Mouse (Mus musculus): ENCODE results near the gene 4933430I17Rik. TPM values are rescaled to one million over a fixed set of nuclear protein-coding genes. Genes with fewer than 3 reads are reported as not detected.
A peak's percentile ranks its signal among the peaks of the same experiment; 100 is the strongest.

The 4933430I17Rik gene
- polyA plus RNA-seq, 1 experiment from 2014 or later: 1.3 TPM

GRCm38 (mm10) chr4:62492682-62493081 is 32.5 kb upstream of the 4933430I17Rik start:
- WGBS: 91% methylated on average over 2 of the region's 2 CpGs
- 0 out of 2 replicates have a peak, but pooled peaks cover 4% of the 10 kb centered on the region for H3K27me3 ChIP-seq (ENCODE audit: poor library complexity, severe bottlenecking)
- H3K4me3 ChIP-seq: no peak overlapping the region
- H3K27ac ChIP-seq: no peak overlapping the region
- no peak for DNase-seq (ENCODE audit: extremely low spot score, low spot score)
- H3K36me3 ChIP-seq (replicated peaks): no peaks in the 10 kb centered on the region
- peaks cover 7% of the 10 kb centered on the region; the same call in 1 of the 2 replicates for H3K4me1 ChIP-seq
- H3K9me3 ChIP-seq: no peaks in the 10 kb centered on the region

- DNase-seq (ENCODE audit: extremely low spot score, low spot score): no peak
- no peaks in the 10 kb centered on the region for H3K4me1 ChIP-seq
- 81% methylated on average over 9 of the region's 9 CpGs for WGBS
- peaks cover 11% of the 10 kb centered on the region for H3K36me3 ChIP-seq (replicated peaks)
- no peaks in the 10 kb centered on the region for H3K9me3 ChIP-seq
- H3K27me3 ChIP-seq (ENCODE audit: poor library complexity, severe bottlenecking): 0 out of 2 replicates have a peak, but pooled peaks cover 4% of the 10 kb centered on the region
- H3K27ac ChIP-seq: no peak overlapping the region
- H3K4me3 ChIP-seq: no peak overlapping the region
Observed at GRCm38 (mm10) chr4:62494230-62494629, 30.9 kb upstream of the 4933430I17Rik start.

GRCm38 (mm10) chr4:62495946-62496345 is 29.2 kb upstream of the 4933430I17Rik start:
- 89% methylated on average over 8 of the region's 8 CpGs for WGBS
- Histone ChIP-seq H3K4me1 (no peaks in the 10 kb centered on the region), H3K27ac (no peak overlapping the region), H3K4me3 (no peak overlapping the region), H3K36me3 (replicated peaks) (peaks cover 17% of the 10 kb centered on the region), H3K9me3 (no peaks in the 10 kb centered on the region), H3K27me3 (ENCODE audit: poor library complexity, severe bottlenecking) (0 out of 2 replicates have a peak, but pooled peaks cover 4% of the 10 kb centered on the region)
- DNase-seq (ENCODE audit: extremely low spot score, low spot score): no peak

GRCm38 (mm10) chr4:62496815-62497214 is 28.4 kb upstream of the 4933430I17Rik start:
- Histone ChIP-seq H3K4me3 (no peak overlapping the region), H3K27me3 (ENCODE audit: poor library complexity, severe bottlenecking) (0 out of 2 replicates have a peak, but pooled peaks cover 4% of the 10 kb centered on the region), H3K36me3 (replicated peaks) (peaks cover 17% of the 10 kb centered on the region), H3K9me3 (no peaks in the 10 kb centered on the region), H3K4me1 (peaks cover 6% of the 10 kb centered on the region), H3K27ac (no peak overlapping the region)
- WGBS: 89% methylated on average over 8 of the region's 8 CpGs
- no peak for DNase-seq (ENCODE audit: extremely low spot score, low spot score)

GRCm38 (mm10) chr4:62500799-62501198 is 24.4 kb upstream of the 4933430I17Rik start:
- Histone ChIP-seq H3K36me3 (replicated peaks) (peaks cover 17% of the 10 kb centered on the region), H3K4me3 (no peak overlapping the region), H3K27me3 (ENCODE audit: poor library complexity, severe bottlenecking) (0 out of 2 replicates have a peak, but pooled peaks cover 4% of the 10 kb centered on the region), H3K27ac (no peak overlapping the region), H3K9me3 (no peaks in the 10 kb centered on the region), H3K4me1 (peaks cover 11% of the 10 kb centered on the region)
- 91% methylated on average over 4 of the region's 4 CpGs for WGBS
- no peak for DNase-seq (ENCODE audit: extremely low spot score, low spot score)

DNA sequence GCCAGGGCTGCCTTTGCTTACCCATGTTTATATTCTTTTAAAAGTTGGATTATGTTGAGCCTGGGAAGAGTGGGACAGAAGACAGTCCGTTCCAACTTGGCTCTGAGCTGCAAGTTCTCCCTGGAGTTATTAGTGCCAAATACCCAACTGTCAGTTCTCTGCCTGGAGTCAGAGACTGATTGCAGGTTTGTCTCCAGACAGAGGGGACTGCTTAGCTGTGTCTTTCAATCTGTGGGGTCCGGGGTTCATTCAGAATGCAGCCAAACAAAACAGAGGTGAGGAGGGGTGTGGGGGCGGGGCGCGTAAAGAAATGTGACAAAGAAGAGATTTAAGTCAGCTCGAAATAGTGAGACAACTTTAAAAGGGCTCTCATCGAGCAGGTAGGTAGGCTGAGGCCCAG is 23.6 kb upstream of the 4933430I17Rik start:
- DNase-seq (ENCODE audit: extremely low spot score, low spot score): no peak
- Histone ChIP-seq H3K4me3 (peak overlapping the region; percentile 62), H3K36me3 (replicated peaks) (peaks cover 17% of the 10 kb centered on the region), H3K27me3 (ENCODE audit: poor library complexity, severe bottlenecking) (no peaks in the 10 kb centered on the region), H3K9me3 (no peaks in the 10 kb centered on the region), H3K4me1 (peaks cover 11% of the 10 kb centered on the region), H3K27ac (peak overlapping the region; percentile 86)
- WGBS: 6% methylated on average over 7 of the region's 7 CpGs

DNA sequence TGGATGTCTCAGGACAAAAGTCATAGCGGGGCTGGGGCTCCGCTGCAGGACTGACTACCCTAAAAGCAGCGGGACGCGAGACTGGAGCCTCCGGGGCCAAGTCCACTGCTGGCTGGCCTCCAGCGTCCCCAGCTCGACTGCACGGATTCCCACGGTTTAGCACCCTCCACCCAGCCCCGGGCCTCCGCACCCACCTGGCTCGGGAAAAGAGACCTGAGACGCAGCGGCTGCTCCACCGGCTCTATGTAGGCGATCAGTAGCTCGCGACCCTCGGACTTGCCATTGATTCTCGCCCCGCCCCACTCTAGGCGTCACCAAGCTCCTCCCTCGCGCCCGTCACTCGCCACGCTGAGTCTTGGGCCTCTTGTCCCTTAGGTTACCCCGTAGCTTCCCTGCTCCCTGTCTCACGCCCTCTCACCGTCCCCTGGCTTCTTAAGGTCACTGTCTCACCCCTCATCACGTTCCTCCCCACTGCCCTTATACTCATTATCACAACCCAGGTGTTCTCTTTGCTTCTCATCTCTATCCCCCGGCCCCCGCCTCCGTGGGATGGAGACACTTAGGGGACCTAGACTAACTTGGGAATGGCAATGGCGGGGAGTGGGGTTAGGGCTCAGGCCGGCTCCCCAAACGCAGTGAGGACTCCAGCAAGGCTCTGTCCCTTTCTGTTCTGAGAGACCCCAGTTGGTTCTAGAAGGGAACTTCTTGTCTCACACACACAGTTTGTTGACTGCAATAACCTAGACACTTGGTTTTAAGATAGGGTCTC is 23.0 kb upstream of the 4933430I17Rik start:
- Histone ChIP-seq H3K36me3 (replicated peaks) (peaks cover 18% of the 10 kb centered on the region), H3K4me1 (peaks cover 11% of the 10 kb centered on the region), H3K27me3 (ENCODE audit: poor library complexity, severe bottlenecking) (no peaks in the 10 kb centered on the region), H3K4me3 (peak overlapping the region; percentile 62), H3K27ac (peak overlapping the region; percentile 86), H3K9me3 (no peaks in the 10 kb centered on the region)
- 3% methylated on average over 38 of the region's 38 CpGs for WGBS
- peak; percentile 92 for DNase-seq (ENCODE audit: extremely low spot score, low spot score)

DNA sequence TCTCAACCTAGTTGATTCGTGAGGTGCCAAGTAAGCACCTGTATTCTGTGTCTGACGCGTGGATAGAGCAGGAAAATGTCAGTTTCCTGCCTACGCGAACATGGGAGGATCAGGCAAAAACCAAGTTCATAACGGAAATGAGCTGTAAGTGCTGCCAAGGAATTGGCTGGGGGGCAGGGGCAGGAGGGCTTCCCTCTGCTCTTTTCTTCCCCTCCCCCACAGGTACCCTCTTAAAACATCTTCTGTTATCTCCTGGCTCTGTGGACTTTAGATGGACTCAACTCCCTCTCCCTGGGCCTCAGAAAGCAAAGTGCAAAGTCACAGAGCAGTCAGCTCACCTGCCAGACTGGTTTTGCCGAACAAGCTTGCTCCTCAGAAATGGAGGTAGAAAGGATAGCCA is 22.2 kb upstream of the 4933430I17Rik start:
- H3K4me3 ChIP-seq: peak overlapping the region; percentile 62; the same call in 1 of the 2 replicates
- no peak for DNase-seq (ENCODE audit: extremely low spot score, low spot score)
- peaks cover 26% of the 10 kb centered on the region for H3K36me3 ChIP-seq (replicated peaks)
- peaks cover 11% of the 10 kb centered on the region for H3K4me1 ChIP-seq
- 82% methylated on average over 7 of the region's 7 CpGs for WGBS
- H3K27me3 ChIP-seq (ENCODE audit: poor library complexity, severe bottlenecking): no peaks in the 10 kb centered on the region
- H3K27ac ChIP-seq: no peak overlapping the region
- H3K9me3 ChIP-seq: no peaks in the 10 kb centered on the region

- Histone ChIP-seq H3K27ac (peak within 1 kb of the TSS; percentile 86), H3K36me3 (replicated peaks) (peaks cover 28% of the 10 kb centered on the region), H3K27me3 (ENCODE audit: poor library complexity, severe bottlenecking) (no peaks in the 10 kb centered on the region), H3K4me3 (peak within 1 kb of the TSS; percentile 62), H3K9me3 (no peaks in the 10 kb centered on the region), H3K4me1 (peaks cover 11% of the 10 kb centered on the region)
- DNase-seq (ENCODE audit: extremely low spot score, low spot score): no peak
- 81% methylated on average over 3 of the region's 3 CpGs for WGBS
Observed at GRCm38 (mm10) chr4:62503374-62503970, 21.7 kb upstream of the 4933430I17Rik start, which contains the start of gene Hdhd3. Hdhd3 (minus strand) TSS chr4:62503467.

GRCm38 (mm10) chr4:62505991-62506390 is 19.2 kb upstream of the 4933430I17Rik start:
- H3K9me3 ChIP-seq: no peaks in the 10 kb centered on the region
- no peak for DNase-seq (ENCODE audit: extremely low spot score, low spot score)
- H3K27ac ChIP-seq: no peak overlapping the region
- no peaks in the 10 kb centered on the region for H3K27me3 ChIP-seq (ENCODE audit: poor library complexity, severe bottlenecking)
- peaks cover 11% of the 10 kb centered on the region for H3K4me1 ChIP-seq
- H3K4me3 ChIP-seq: no peak overlapping the region
- WGBS: 88% methylated on average over 3 of the region's 3 CpGs
- peaks cover 39% of the 10 kb centered on the region for H3K36me3 ChIP-seq (replicated peaks)

- Histone ChIP-seq H3K27me3 (ENCODE audit: poor library complexity, severe bottlenecking) (no peaks in the 10 kb centered on the region), H3K27ac (no peak overlapping the region), H3K36me3 (replicated peaks) (peaks cover 47% of the 10 kb centered on the region), H3K4me1 (peaks cover 5% of the 10 kb centered on the region), H3K4me3 (no peak overlapping the region), H3K9me3 (no peaks in the 10 kb centered on the region)
- 63% methylated on average over 2 of the region's 2 CpGs for WGBS
- DNase-seq (ENCODE audit: extremely low spot score, low spot score): peak; percentile 26
Observed at GRCm38 (mm10) chr4:62506798-62507197, 18.4 kb upstream of the 4933430I17Rik start.

DNA sequence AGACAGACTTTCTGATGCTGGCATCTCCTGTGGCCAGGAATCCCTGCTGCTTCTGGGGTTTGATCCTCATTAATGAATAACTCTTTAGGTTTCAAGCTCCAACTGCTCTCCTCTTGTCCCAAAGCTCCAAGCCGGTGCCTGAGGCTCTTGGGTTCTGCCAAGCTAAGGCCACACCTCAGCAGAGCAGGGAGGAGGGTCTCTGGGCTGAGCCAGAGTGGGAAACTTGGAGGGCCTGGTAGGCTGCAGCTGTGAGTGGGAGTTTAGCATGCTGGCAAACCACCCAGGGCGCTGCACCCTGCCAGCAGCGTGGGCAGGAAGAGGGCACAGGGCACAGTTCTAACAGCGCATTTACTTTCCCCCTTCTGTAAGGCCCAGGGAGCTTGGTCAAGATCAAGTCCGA is 16.3 kb upstream of the 4933430I17Rik start:
- peaks cover 68% of the 10 kb centered on the region for H3K36me3 ChIP-seq (replicated peaks)

GRCm38 (mm10) chr4:62509946-62510345 is 15.2 kb upstream of the 4933430I17Rik start:
- Histone ChIP-seq H3K4me1 (peaks cover 4% of the 10 kb centered on the region; the same call in 1 of the 2 replicates), H3K27ac (no peak overlapping the region), H3K9me3 (no peaks in the 10 kb centered on the region), H3K27me3 (ENCODE audit: poor library complexity, severe bottlenecking) (no peaks in the 10 kb centered on the region), H3K4me3 (no peak overlapping the region), H3K36me3 (replicated peaks) (peaks cover 72% of the 10 kb centered on the region)
- 93% methylated on average over 11 of the region's 11 CpGs for WGBS
- no peak for DNase-seq (ENCODE audit: extremely low spot score, low spot score)

More for the DNA sequence above, 16.3 kb upstream of the 4933430I17Rik start:
- Histone ChIP-seq H3K9me3 (no peaks in the 10 kb centered on the region), H3K4me1 (0 out of 2 replicates have a peak, but pooled peaks cover under 1% of the 10 kb centered on the region), H3K4me3 (no peak overlapping the region), H3K27me3 (ENCODE audit: poor library complexity, severe bottlenecking) (no peaks in the 10 kb centered on the region), H3K27ac (no peak overlapping the region)
- DNase-seq (ENCODE audit: extremely low spot score, low spot score): no peak
- 95% methylated on average over 5 of the region's 5 CpGs for WGBS

Measured in forebrain, embryonic 10.5 days (tissue).